Mouse (Mus musculus): ENCODE results near the gene Gm14569.

Gene Gm14569

DNA sequence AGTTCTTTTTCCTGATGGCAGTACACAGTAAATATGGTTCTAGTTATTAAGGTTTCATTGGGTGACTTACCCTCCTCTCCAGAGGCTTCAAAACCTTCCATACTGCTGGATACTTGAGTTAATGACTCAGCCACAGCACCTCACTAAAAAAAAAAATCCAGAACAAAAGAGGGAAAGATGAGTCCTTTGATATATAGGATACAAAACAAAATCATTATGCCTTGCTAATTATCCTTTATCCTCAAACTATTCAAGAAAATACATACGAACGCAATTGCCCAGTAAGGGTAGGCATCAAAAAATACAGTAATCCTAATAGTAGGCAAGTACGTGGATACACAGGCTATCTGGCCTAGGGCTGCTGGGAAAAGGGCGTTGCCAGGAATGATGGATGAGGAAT lies at the start of gene Gm14569:
Gm14569 (minus strand) TSS at position 101 of the 400 bp plus-strand sequence.
- DNase-seq (ENCODE audit: low read depth): no peak

DNA sequence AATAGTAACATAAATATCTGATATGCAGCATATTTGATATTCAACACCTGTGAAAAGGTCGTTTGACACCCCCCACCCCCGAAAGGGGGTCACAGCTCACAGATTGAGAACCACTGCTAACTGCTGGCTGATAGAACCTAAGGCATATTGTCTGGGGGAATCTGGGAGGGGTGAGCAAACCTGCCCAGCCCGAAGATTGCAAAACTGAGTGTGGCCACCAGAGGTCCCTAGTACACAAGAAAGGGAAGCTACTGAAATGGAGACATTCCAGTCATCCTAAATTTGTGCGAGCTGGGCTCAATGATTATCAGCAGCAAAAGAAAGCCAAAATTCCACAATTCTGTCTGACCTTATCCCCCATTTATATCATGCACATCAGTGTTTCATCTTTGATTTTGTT lies 42.9 kb upstream of the Gm14569 start:
- peak; percentile 37 for DNase-seq (ENCODE audit: low read depth)

DNA sequence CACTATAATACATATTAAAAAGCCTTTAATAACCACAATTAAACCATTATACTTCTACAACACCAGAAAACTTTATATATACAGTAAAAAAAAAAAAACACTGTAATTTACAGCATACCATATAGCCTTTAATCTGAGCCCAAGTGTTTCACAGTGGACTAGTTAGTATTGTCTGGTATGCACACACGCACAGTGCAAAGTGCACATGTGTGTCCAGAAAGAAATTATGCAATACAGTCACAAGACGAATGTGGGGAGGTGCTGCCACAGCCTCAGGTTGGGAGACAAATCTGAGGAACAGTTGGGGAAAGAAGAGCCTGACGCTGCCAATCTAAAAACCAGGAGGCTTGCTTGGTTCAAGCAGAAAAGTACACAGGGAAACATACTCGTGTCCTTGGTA lies 42.1 kb upstream of the Gm14569 start:
- DNase-seq (ENCODE audit: low read depth): no peak

DNA sequence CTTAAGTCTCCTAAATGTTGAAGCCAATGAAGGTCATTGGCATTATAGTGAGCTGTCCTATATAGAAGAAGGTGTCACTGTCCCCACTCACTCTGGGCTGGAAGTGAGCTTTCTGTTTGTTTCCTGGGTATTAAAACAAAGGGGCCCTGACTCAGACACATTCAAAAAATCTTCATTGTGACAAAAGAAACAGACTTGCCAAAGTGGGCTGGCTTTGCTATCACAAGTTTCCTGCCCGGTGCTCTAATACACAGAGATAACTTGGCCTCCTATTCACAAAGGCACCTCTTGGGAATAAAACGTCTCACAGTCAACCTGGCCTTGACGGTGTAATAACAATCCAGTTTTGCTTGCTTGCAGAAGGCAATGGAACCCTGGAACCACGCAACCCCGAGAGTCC lies 38.6 kb upstream of the Gm14569 start:
- no peak for DNase-seq (ENCODE audit: low read depth)

DNA sequence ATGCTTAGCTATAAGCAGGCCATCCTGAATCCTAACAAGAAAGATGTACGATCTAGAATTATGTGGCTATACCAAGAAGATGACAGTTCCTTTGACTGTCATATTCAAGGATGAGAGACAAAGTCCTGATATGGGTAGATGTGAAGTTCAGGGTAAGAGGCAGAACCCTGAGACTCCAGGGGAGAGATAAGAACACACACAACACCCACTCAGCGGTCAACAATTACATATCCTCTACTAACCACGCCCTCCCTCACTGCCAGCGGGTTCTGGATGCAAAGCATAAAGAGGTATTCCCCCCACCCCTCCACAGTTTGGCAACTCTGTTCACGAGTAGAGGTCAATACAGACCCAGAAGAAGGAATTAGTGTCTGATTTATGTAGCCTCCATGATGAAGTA lies 32.1 kb upstream of the Gm14569 start:
- no peak for DNase-seq (ENCODE audit: low read depth)

DNA sequence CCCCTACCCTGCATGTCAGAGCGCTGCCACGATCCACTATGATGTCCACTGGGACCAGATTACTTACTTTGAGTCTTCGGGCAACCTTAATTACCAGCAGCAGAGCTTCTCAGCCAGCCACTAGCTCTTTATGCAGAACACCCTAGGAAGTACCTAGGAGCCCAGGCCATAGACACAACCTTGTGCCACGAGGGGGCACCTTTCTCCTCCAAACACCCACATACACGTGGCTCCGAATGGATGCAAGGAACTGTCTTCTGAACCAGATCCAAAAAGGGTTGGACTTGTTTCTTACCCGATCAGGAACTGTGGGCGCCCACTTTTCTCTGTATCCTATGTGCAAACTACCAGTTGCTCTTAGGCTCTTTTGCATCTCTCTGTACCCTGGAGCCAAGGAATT lies 22.1 kb upstream of the Gm14569 start:
- no peak for DNase-seq (ENCODE audit: low read depth)

DNA sequence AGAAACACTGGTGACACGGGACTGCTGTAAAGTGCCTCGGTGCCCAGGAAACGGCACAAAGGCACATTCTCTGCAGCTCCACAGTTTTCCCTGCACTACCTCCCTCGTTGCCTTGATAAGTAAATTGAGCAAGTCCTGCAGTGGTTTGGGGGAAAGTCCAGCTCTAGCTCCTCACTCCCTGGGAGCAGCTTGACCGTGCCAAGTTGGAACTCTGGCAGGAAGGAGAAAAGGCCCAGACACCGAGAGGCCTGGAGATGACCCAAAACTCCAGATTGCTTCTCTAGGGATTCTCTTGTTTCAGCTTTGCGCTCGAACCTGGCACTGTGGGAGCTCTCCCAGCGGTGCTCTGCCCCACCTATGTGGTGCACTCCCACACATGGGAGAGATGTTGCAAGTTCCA lies 21.6 kb upstream of the Gm14569 start:
- no peak for DNase-seq (ENCODE audit: low read depth)

DNA sequence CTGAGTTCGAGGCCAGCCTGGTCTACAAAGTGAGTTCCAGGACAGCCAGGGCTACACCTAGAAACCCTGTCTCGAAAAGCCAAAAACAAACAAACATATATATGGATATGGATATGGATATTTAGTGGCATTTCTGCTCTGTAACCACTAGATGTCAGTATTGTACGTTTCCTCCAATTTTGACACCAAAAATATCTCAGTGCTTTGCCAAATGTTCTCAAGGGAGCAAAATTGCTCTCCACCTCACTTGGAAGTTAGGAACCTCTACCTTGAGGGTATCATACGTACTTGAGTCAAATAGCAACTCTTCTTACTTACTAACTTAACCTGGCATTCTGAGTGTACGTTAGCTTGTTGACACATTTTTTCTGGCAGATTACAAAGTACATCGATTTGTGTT lies 15.2 kb upstream of the Gm14569 start:
- no peak for DNase-seq (ENCODE audit: low read depth)

DNA sequence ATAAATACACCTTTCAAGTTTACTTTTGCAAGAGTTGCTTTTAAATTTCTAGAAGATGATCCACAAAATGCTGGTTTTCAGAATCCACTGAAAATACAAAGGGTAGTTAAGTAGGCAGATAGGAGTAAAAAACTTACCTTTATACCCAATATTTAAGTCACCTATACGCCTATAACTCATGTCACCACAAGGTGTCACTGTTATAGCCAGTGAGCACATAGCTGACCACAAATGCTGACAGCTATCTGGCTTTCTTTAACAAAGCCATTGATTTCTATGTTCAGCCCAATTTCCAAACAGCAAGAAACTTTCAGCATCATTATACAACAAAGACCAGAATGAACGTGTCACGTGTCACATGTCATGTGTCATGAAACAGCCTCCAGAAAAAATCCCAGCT lies 2.1 kb downstream of the Gm14569 start:
- DNase-seq (ENCODE audit: low read depth): no peak

DNA sequence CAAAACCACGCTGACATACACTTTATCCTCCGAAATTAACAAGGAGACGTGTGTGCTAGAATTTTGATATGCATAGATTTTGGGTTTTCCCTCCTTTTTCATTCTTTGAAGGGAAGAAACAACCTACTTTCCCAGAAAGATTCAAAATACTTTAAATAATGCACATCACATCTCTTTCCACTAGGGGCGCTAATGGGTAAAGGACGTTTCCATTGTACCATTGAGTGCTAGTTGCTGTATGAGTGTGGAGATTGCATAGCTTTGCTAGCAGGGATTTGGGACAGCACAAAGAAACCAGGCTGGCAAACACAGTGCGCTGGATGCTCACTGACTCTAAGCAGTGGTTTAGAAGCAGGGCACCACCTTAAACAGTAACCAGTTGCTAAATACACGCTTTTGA lies 3.6 kb downstream of the Gm14569 start:
- no peak for DNase-seq (ENCODE audit: low read depth)

DNA sequence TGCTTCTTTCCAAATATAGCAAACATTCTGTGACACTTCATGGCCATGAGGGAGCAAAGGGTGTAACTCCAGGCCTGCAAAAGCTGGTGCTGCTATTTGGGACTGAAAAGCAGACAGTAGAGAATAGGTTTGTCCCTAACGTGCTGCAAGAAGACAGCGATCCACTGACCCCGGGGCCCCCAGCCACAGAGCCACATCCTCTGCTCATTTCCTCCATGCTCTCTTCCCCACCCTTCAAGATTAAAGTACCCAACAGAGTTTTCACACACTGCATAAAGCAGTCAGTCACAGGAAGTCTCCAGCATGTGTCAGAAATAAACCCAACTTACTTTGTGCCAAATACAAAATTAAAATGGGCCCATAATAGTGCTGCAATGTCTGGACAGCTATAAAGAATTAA lies 16.8 kb downstream of the Gm14569 start:
- no peak for DNase-seq (ENCODE audit: low read depth)

DNA sequence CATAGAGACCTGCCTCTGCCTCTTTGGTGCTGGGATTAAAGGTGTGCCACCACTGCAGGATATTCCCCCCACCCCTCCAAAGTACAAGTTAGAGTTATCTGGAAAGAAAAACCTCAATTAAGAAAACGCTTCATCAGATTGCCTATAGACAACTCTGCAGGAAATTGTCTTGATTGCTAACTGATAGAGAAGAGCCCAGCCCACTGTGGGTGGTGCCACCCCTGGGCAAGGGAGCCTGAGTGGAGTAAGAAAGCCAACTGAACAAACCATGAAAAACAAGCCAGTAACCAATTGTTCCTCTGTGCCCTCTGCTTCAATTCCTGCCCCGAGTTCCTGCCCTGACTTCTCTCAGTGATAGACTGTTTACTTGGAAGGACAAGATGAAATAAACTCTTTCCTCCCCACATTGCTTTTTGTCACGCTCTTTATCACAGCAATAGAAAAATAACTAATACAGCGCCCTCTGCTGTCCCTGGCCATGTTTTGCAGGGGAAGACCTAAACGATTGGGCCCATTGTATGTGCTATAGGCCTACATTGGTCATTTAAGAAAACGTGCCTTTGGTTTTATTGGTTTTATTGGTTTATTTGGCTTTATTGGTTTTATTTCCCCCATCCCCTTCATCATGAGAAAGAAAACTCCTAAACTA lies 17.4 kb downstream of the Gm14569 start:
- DNase-seq (ENCODE audit: low read depth): no peak

DNA sequence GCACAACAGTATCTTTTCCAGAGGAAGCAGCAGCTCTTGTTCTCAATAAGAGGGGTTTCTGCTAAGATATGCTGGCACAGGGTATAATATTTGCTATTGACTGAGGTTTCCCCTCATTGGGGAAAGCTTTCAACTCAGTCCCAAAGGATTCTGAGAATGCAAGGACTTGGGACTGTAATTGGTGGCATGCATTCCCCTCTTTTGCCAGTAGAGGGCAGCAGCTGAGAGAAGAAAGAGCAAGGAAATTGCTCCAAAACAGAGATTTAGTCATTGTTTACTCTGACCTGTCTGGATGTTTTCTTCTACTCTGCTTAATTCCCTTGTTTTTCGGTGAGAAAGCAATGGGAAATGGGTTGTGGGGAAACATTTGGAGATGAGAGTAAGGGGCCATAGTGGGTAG lies 35.6 kb downstream of the Gm14569 start:
- DNase-seq (ENCODE audit: low read depth): no peak

DNA sequence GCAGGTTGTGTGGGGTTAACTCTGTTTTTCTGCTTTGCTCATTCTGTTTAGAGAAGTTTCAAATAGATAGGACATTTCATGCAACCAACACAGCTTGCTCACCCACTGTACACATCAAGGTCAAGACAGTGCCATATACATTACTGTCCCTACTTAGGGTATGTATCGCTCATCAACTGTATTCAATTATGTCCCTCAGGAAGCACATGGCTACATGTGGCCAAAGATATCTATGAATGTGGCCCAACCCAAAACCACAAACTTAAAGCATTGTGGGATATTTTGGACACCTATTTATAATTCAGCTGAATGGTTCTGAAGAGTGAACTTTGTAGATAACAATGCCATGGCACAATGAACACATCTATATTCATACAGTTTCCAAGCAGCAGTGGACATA lies 53.7 kb downstream of the Gm14569 start:
- no peak for DNase-seq (ENCODE audit: low read depth)

DNA sequence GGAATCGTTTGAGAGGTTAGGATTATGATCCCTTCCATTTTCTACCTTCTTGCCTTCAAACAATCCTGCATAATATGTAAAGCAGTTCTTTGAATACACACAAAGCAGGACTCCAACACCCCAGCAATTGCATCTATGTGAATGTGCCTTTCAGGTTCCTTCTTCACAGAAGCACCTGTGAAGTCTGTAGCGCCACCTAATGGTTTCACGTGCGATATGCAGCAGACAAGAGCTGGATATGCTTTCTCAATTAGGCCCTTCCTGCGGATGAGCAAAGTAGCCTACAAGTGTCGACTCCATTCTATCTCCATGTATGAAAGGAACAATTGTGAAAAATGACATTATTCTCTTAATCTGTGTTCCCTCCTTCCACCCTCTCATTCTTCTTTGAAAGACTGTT lies 56.6 kb downstream of the Gm14569 start:
- DNase-seq (ENCODE audit: low read depth): no peak

DNA sequence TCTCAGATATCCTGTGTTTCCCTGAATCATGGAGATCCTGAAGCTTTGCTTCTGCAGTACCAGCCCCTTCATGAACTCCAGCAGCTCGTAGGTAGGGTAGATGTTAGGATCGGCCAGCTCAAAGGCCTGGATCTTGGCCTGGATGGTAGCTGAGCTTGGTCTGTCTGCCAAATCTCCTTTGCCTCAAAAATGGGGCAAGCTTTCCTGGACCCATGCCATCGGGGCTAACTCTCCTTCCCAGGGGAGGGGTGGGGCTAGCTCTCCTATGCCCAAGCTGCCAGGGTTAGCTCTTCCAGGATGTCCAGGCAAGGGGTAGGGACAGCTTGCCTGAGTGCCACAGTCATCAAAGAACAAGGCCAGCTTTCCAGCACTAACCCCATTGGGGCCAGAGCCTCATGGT lies 72.5 kb downstream of the Gm14569 start:
- no peak for DNase-seq (ENCODE audit: low read depth)

DNA sequence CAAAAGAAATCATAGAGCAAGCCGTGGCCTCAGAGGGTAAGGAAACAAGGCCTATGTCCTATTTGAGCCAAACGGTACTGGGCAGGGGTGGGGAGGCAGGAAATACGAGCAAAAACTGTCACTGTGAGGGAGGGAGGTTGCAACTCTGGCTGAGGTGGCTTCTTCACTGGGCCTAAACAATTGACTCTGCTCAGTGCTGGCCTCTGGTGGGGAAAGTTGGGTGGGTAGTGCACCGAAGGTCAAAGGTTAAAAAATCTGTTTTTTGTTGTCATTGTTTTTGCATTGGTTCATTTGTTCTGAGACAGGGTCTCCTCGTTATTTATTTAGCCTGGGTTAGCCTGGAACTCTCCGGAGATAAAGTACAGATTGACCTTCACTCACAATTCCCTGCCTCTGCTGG lies 89.3 kb downstream of the Gm14569 start:
- DNase-seq (ENCODE audit: low read depth): no peak

DNA sequence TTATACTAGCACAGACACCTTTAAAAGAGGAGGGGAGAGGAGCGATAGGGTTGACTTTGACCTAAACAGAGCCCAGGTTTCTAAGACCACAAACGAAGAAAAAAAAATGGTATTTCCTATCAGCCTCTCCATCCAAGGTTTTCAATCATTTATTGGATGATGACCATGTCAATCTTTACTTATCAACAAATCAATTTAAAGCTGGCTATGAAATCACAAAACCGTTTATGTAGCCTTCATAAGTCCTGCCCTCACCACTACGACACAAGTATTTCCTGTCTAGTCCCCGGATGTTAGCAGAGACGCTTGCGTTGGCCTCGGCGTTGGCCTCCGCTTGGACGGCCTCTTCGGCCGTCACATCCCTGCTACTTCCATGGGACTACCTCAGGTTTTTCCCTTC lies 90.7 kb downstream of the Gm14569 start, which contains the start of gene Gm6268:
Gm6268 (plus strand) TSS at position 301 of the 400 bp plus-strand sequence.
- no peak for DNase-seq (ENCODE audit: low read depth)

DNA sequence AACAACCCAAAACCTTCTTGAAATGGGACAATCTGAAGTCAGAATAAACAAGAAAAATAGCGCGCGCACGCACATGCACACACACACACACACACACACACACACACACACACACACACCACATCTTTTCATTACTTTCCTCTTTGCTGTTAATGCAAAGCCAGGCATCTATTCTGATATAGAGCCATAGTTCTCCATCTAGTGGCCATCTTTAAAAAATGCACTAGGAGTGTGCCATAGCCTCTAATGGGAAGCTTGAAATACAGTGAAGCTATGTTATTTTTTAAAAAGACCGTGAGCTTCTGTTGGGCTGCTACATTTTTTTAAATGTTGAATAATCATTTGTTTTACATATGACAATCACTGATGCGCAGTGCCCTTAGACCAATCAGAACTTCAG lies 98.4 kb downstream of the Gm14569 start:
- no peak for DNase-seq (ENCODE audit: low read depth)

DNA sequence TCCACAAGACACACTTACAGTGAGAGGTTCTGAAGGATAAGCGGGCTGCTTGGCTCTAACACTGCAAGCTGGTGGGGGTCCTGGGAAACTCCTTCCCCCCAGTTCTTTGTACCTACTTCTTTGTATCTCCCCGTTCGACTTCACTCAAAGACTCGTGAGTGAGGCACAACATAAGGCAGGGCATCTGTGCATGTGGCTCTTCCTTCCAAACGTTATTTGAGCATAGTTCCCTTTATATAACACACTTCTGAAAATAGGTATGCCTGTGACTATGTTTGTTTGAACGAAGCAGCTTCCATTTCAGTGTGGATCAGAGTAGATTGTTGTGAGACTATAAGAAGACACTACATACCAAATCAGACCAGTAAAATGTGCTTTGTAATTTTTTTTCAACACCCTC lies 99.0 kb downstream of the Gm14569 start:
- DNase-seq (ENCODE audit: low read depth): no peak

DNA sequence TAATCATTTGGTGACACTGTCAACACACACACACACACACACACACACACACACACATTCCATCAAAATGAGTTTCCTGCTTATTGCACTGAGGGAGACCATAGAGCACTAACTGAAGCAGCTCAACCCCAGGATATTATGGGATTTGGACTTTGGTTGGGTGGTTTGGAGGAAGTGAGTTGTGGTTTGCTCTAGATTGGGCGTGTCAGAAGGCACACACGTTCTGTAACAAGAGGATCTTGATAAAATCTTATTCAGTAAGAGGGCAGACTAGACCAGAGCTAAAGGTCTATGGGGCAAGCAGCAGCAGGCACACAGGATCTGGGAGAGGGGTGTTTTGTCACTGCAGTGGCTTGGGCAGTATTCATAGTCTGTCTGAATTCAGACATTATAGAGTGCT lies 101.1 kb downstream of the Gm14569 start:
- DNase-seq (ENCODE audit: low read depth): no peak

DNA sequence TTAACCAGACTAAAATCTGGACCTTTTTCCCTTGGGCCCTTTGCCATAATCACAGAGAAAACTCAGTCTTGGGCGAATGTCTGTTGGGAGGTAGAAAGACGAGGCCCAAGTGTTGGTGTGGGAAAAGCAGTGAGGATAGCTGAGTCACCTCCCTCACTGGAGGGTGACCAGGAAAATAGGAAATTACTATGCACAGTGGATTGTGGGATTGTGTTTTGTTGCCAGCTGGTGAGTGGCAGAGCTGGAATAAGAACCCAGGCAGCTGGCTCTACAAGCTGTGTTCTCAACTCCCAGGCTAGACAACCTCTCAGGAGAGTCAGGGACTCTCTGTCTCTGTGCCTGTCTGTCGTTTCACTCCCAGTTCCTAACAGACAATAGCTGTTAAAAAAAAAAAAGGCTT lies 101.7 kb downstream of the Gm14569 start:
- DNase-seq (ENCODE audit: low read depth): no peak

DNA sequence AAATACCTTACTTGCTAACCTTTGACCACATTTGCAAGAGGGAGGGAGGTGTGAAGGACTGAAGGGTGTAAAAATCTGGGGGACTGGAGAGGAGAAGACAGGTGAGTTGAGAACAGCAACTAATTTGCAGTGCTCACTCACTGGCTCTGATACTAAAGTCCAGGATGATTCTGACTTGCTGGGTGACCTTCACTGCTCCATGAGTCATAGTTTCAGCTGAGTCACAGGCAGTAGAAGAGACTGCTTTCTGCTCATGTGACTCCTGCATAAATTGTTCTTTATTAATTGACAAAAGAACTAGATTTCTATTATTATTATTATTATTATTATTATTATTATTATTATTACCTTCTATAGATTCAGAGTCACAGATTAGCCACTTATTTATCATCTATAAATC lies 106.3 kb downstream of the Gm14569 start:
- DNase-seq (ENCODE audit: low read depth): no peak
